Mouse (Mus musculus) WW6 (cell line): Measurements from ENCODE around the gene Smim14.
A peak's percentile ranks its signal among the peaks of the same experiment; 100 is the strongest.
"Not testable (repeated sequence)": the region's sequence is repeated elsewhere in the genome, so short reads cannot be mapped to it uniquely, and the experiment has no call there.

Experiments used
- DNase-seq: peaks from one replicate; pipeline ENCODE4 v3.0.0-alpha.2; 2013; ENCODE audit warnings: low read depth, low spot score

The Smim14 gene

GRCm38 (mm10) chr5:65521803-65522202 is 15.2 kb downstream of the Smim14 start:
- DNase-seq, result no peak

GRCm38 (mm10) chr5:65514635-65515278 is 22.2 kb downstream of the Smim14 start:
- no peak for DNase-seq

DNA sequence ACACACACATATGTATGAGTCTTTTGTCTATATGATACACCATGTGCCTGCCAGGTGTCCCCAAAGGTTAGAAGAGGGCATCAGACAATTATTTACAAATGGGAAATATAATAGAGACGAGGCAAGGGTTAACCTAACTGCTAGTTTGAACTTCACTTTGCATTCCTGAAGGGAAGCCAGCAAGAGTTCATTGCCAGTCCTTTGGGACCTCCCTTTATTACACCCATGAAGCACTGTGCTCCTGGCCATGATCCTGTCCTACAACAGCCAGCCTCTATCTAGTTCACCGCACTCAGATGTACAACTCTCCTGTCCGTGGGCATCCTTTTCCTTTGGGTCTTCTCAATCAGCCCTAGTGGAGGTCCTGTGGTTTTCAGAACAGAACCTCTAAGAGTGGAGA is 23.5 kb downstream of the Smim14 start:
- DNase-seq, result no peak

DNA sequence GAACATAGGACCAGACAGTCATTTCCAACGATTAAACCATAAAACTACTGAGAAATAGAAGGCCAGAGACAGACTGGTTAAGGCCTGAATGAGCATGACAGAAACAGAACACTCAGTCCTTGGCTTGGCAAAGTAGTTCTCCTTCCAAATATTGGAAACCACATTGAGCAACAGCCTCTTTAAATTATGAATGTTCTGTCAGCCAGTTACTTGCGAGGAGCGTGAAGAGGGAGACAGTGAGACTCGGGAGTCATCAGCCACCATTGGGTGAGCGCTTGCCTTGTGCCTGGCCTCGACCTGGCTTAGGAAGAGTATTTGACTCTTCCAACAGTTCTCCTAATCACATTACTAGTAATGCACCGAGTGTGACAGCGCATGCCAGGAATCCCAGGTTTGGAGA is 28.6 kb downstream of the Smim14 start:
- DNase-seq, result no peak

DNA sequence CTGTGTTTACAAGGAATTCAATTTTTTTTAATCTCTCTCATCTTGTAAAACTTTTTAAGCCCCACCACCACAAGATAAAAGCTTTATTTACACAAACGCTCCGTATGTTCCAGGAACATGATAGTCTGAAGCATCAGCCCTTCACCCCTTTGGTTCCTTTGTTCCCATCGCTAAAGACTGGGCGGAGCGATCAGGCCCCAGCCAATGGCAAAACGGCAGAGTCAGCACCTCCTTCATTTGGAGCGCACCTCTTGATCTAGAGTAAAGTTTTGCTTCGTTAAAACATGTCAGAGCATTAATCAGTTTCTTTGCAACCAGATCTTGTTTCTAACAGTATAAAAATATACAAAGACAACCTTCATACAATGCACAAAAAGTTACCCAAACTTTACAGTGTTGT is 31.2 kb downstream of the Smim14 start:
- no peak for DNase-seq

- DNase-seq, result no peak
Observed at GRCm38 (mm10) chr5:65501407-65501806, 35.6 kb downstream of the Smim14 start.

- DNase-seq, result no peak
Observed at GRCm38 (mm10) chr5:65500231-65500630, 36.8 kb downstream of the Smim14 start.

GRCm38 (mm10) chr5:65492716-65493531 is 44.1 kb downstream of the Smim14 start, which contains the start of gene Gm43552:
Gene Gm43552 (minus strand): TSS chr5:65492833.
- peak; percentile 75 for DNase-seq

DNA sequence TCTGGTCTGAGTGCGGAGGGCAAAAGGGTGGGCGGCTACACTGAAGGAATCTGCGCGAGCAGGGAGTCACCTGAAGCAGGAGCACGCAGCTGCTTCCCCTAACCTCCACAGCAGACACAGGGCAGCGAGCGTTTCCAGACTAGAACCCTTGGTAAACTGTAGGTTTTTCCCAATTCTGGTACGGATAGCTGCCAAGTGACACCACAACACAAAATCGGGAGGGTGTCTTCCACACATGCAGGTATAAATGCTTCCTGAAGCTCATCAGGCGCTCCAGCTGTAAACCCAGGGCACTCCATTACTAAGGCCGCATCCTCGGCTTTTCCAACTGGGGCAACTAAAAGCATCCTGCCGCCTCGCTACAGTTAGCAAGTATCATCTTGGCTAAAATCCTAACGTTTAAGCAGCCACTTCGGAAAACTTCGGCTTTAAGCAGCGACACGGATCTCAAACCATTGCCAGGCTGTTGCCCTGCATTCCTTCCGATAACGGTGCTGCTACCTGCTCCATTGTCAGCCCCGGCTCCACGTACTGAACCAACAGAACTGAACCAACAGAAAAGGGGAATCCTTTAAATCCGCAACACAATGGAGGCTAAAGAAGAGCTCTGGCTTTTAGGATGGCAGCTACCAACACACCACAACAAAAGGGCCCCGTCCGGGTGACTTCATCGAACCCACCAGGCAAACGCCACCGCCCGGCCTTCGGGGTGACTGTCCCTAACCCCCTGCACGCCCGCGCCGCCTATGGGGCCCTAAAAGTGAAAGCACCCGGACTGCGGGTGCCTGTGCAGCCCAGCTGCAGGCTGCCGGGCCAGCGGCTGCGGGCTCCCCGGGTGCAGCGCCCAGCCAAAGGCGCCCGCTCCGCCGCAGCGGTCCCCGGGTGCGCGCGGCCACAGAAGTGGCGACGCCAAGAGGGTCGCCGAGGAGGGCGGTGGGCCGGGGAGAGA is 44.9 kb downstream of the Smim14 start:
- DNase-seq, result no peak

DNA sequence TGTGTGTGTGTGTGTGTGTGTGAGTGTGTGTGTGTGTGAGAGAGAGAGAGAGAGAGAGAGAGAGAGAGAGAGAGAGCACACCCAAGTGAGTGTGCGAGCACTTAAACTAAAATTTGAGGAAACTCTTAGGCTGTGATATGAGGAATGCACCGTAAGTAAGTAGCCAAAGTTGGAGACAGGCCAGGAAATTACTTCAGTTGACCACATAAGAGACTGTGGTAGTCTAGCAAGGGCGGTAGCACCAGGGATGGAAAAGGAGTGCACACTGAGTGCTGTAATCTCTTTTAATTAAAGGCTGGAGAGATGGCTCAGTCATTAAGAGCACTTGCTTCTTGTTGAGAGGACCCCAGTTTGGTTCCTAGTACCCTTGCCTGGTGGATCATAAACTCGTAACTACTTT is 47.2 kb downstream of the Smim14 start:
- DNase-seq, result no peak

DNA sequence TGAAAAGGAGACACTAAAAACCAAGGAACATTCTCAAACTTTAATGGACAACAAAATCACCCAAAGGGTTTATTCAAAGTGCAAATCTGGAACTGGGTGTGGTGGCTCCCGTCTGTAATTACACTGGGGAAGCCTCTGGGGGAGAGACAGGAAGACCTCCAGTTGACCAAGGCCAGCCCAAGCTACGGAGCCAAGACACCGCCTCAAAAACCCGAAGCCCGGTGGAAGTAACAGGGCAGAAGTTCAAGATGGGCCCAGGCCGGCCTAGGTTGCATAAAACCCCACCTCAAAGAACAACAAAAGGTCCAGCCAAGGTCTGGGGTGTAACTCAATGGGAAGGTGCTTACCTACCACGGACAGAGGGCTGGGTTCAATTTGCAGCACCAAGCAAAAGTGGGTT is 48.3 kb downstream of the Smim14 start:
- DNase-seq, result no peak

GRCm38 (mm10) chr5:65487381-65487780 is 49.6 kb downstream of the Smim14 start:
- no peak for DNase-seq

DNA sequence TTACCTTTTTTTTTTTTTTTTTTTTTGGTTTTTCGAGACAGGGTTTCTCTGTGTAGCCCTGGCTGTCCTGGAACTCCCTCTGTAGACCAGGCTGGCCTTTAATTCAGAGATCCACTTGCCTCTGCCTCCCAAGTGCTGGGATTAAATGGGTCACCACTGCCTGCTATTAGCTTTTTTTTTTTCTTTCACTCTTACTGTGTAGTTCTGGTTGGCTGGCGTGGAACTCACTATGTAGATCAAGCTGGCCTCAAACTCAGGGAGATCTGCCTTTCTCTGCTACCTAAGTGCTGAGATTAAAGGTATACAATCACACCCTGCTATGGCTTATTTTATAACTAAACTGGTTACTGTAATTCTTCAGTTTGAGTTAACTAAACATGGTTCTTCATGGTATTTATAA is 50.5 kb downstream of the Smim14 start:
- DNase-seq, result no peak

DNA sequence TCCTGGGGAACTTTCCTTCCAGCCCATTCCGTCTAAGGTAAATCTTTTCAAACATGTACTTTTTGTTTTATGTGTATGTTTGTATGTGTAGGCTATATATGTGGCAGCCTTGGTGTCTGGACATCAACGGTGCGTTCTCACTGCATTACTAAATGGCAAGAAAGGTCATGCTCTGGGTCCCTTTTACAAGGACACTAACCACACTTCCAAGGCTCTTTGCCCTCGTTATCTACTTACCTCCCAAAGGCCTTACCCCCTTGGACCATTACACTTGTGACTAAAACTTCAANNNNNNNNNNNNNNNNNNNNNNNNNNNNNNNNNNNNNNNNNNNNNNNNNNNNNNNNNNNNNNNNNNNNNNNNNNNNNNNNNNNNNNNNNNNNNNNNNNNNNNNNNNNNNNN is 54.0 kb downstream of the Smim14 start:
- no peak for DNase-seq

- DNase-seq, result no peak
Observed at GRCm38 (mm10) chr5:65480511-65480910, 56.5 kb downstream of the Smim14 start.

DNA sequence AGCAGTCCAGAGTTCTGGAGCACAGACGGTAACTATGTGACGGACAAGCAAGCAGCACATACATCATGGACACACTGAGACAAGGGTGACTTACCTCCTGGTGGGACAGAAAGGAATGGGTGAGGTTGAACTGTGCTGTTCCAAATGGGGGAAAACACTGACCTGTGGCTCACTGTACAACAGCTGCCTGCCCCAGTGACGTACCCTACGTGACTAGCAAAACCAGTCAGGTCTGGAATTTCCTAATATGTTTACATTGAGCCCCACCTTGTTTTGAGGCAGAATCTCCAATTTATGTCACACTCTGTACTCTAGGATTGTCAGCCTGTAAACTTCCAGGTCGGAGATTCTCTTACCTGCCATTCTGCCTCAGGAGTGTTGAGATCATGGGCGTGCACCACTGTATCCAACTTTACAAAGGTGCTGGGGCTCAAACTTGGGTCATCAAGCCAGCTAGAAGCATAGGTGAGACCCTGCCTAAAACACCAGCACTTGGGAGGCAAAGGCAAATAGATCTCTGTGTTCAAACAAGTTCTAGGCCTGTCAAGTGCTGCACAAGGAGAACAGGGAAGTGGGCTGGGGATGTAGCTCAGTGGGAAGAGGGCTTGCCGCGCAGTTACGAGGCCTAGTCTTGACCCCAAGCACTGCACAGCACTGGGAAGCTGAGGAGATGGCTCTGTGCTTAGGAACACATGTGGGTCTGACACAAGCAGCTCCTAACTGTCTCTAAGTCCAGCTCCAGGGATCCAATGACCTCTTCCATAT is 57.1 kb downstream of the Smim14 start:
- no peak for DNase-seq

DNA sequence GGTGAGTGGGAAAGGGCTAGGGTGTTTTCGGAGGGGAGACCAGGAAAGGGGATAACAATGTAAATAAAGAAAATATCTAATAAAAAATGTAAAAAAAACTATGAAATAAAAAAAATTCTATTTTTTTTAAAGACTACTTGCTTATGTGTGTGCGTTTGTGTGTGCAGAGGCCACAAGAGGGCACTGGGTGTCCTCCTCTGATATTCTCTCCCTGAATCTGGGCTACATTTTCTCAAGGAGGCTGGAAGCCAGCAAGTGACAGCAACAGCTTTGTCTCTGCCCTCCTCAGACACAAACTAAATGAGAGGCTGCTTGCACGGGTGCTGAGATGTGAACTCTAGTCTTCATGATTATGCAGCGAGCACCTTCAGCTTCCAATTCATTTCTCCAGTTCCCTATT is 58.8 kb downstream of the Smim14 start:
- DNase-seq, result no peak

DNA sequence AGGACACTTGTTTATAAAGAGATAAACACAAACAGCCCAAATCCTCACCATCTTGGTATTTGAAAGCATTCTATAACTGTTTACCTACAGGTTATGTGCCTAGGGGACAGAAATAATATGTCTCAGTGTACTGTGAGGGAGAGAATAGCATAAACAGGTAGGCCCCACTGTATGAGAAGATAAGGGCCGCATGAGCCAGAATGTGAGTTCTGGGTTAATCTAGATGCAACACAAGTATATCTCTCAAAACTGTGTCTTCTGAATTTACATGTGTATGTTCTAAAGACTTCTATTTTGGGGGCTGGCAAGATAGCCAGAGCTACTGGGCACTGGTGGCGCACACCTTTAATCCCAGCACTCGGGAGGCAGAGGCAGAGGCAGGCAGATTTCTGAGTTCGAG is 60.2 kb downstream of the Smim14 start:
- not testable (repeated sequence) for DNase-seq

DNA sequence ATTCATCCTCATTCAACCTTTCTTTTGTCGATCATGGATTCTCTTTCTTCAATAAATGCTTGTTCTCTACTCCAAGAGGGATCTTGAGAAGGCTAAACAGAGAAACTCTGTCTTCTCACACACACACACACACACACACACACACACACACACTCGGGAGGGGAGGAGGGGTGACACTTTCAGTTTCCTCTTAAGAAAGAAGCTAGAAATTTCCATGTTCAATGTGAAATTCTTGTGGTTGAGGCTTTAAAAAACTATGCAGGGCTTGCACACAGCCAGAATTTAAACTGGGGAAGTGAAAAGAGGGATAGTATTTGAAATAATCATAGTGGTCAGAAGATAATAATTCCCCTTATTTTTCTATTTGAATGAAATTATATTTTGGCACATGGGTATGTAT is 61.2 kb downstream of the Smim14 start:
- no peak for DNase-seq

- no peak for DNase-seq
Observed at GRCm38 (mm10) chr5:65469766-65470165, 67.2 kb downstream of the Smim14 start.

DNA sequence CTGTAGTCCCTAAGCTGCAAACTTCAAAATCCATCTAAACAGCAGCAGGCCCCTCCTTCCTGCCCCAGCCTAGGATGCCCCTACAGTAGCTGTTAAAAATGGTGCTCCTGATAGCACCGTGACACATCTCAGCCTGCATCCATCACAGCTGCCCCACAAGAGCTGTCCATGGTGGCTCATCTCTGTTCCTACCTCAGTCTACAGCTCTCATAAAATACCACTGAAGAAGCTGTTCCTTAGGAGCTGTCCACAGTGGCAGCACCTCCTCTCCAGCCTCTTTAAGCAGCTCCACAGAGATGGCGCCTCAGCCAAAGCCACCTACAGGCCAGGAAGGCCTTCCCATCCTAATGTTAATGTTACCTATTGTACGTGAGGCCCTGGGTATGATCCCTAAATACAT is 70.1 kb downstream of the Smim14 start:
- DNase-seq, result peak; percentile 58
